Mouse (Mus musculus): ENCODE measurements at regions not wholly inside any gene's neighbourhood (a gene's known extent, or its start where the extent isn't known, plus 50 kb on each side); places are given as distances from the start of the nearest gene placed in this dataset.
"Not testable (repeated sequence)": the region's sequence is repeated elsewhere in the genome, so short reads cannot be mapped to it uniquely, and the experiment has no call there.

- DNase-seq (ENCODE audit: low spot score in 2 of 2) = no peak
Measured at GRCm38 (mm10) chr7:138497771-138498170, 100.2 kb upstream of the Tcerg1l start.

- peak; percentile 7 to 14 for DNase-seq (ENCODE audit: low spot score in 2 of 2)
Measured at GRCm38 (mm10) chr7:138497202-138497601, 99.7 kb upstream of the Tcerg1l start.

GRCm38 (mm10) chr7:138493661-138494060 lies 96.1 kb upstream of the Tcerg1l start:
- DNase-seq (ENCODE audit: low spot score in 2 of 2) = no peak

- no peak for DNase-seq (ENCODE audit: low spot score in 2 of 2)
Measured at GRCm38 (mm10) chr7:138492261-138492660, 94.7 kb upstream of the Tcerg1l start.

GRCm38 (mm10) chr7:138489471-138489870 lies 91.9 kb upstream of the Tcerg1l start:
- DNase-seq (ENCODE audit: low spot score in 2 of 2) = no peak

GRCm38 (mm10) chr7:138488201-138488720 lies 90.7 kb upstream of the Tcerg1l start:
- DNase-seq (ENCODE audit: low spot score in 2 of 2) = no peak

- DNase-seq (ENCODE audit: low spot score in 2 of 2) = no peak
Measured at GRCm38 (mm10) chr7:138472891-138473455, 75.4 kb upstream of the Tcerg1l start.

- no peak for DNase-seq (ENCODE audit: low spot score in 2 of 2)
Measured at GRCm38 (mm10) chr7:138472371-138472770, 74.8 kb upstream of the Tcerg1l start.

- no peak for DNase-seq (ENCODE audit: low spot score in 2 of 2)
Measured at GRCm38 (mm10) chr7:138469211-138469610, 71.7 kb upstream of the Tcerg1l start.

GRCm38 (mm10) chr7:138468436-138468835 lies 70.9 kb upstream of the Tcerg1l start:
- no peak for DNase-seq (ENCODE audit: low spot score in 2 of 2)

GRCm38 (mm10) chr7:138467981-138468380 lies 70.5 kb upstream of the Tcerg1l start:
- no peak for DNase-seq (ENCODE audit: low spot score in 2 of 2)

GRCm38 (mm10) chr7:138467386-138467785 lies 69.9 kb upstream of the Tcerg1l start:
- no peak for DNase-seq (ENCODE audit: low spot score in 2 of 2)

GRCm38 (mm10) chr7:138457964-138458363 lies 60.4 kb upstream of the Tcerg1l start:
- DNase-seq (ENCODE audit: low spot score in 2 of 2) = no peak

GRCm38 (mm10) chr7:138455371-138455770 lies 57.8 kb upstream of the Tcerg1l start:
- DNase-seq (ENCODE audit: low spot score in 2 of 2) = no peak

- not testable (repeated sequence) for DNase-seq (ENCODE audit: low spot score in 2 of 2)
Measured at GRCm38 (mm10) chr7:138454498-138455225, 57.1 kb upstream of the Tcerg1l start.

- peak; percentile 29 to 58 for DNase-seq (ENCODE audit: low spot score in 2 of 2)
Measured at GRCm38 (mm10) chr7:138451321-138451720, 53.8 kb upstream of the Tcerg1l start.

GRCm38 (mm10) chr7:138448519-138448918 lies 51.0 kb upstream of the Tcerg1l start:
- DNase-seq (ENCODE audit: low spot score in 2 of 2) = no peak
